Mouse (Mus musculus) G1E (cell line): ENCODE measurements around the gene Zfp217. TPM values are rescaled to one million over a fixed set of nuclear protein-coding genes. Genes with fewer than 3 reads are reported as not detected.

Experiments
- ATAC-seq: 2 replicates; pipeline ENCODE4 v1.8.0; 2016; ENCODE audit warnings: mild to moderate bottlenecking; ENCODE audit not compliant: insufficient number of reproducible peaks, poor library complexity, low FRiP score, severe bottlenecking; ENCODE audit errors: extremely low read depth
- DNase-seq: peaks from one replicate; pipeline ENCODE4 v3.0.0; 2012; ENCODE audit warnings: low spot score
- H3K27me3 ChIP-seq: 2 replicates; pipeline ENCODE4 v1.6.1; 2012; ENCODE audit warnings: mild to moderate bottlenecking, low read length, inconsistent platforms; ENCODE audit not compliant: insufficient read depth
- H3K36me3 ChIP-seq: replicated peaks from 2 replicates; pipeline ENCODE3; 2012; ENCODE audit warnings: mild to moderate bottlenecking, inconsistent platforms
- H3K4me1 ChIP-seq: 2 replicates; pipeline ENCODE4 v1.6.1; 2012; ENCODE audit warnings: low read depth, low read length, inconsistent platforms, mixed read lengths; ENCODE audit not compliant: insufficient read depth
- H3K4me3 ChIP-seq: 2 replicates; pipeline ENCODE4 v1.5.1; 2012; ENCODE audit warnings: low read depth, mild to moderate bottlenecking, inconsistent platforms, low read length, moderate library complexity, mixed read lengths
- H3K9me3 ChIP-seq: replicated peaks from 2 replicates; pipeline ENCODE4 v1.6.1; 2012; ENCODE audit warnings: inconsistent platforms
- CTCF ChIP-seq: IDR thresholded peaks from 2 replicates; pipeline ENCODE4 v1.5.1; 2012; ENCODE audit warnings: low read depth, low read length, inconsistent platforms, mixed read lengths
- GATA1 ChIP-seq: IDR thresholded peaks from 2 replicates; pipeline ENCODE4 v1.6.1; 2012; ENCODE audit warnings: borderline replicate concordance, low read length, inconsistent platforms, mixed read lengths
- GATA2 ChIP-seq: IDR thresholded peaks from 2 replicates; pipeline ENCODE4 v1.6.1; 2012; ENCODE audit warnings: low read depth, low read length, inconsistent platforms, borderline replicate concordance
- POLR2AphosphoS5 ChIP-seq: IDR thresholded peaks from 2 replicates; pipeline ENCODE4 v1.6.1; 2012; ENCODE audit warnings: low read depth, low read length, inconsistent platforms; ENCODE audit not compliant: insufficient replicate concordance
- TAL1 ChIP-seq: conservative IDR thresholded peaks from 2 replicates; pipeline ENCODE4 v1.6.1; 2012; ENCODE audit warnings: low read depth, low read length, inconsistent platforms, mixed read lengths
- polyA plus RNA-seq: library from polyadenylated mRNA; stranded (reverse); fragments of >175 nt; gene quantifications from 2 replicates; pipeline ENCODE4 v1.2.3, GENCODE M21; 2012
- total RNA-seq, 2 experiments: library from RNA; stranded (forward) in 1 of 2; stranded (reverse) in 1 of 2; fragments of 200-1000 nt in 1 of 2; fragments of >200 nt in 1 of 2; fragmentation: Nextera tagmentation in 1 of 2; gene quantifications; 2 replicates each; pipeline ENCODE4 v1.2.3; 2014 to 2017

The Zfp217 gene
- total and polyA plus RNA-seq, 3 experiments, result 22.0 to 46.2 (median 46.0) TPM

- H3K4me1 ChIP-seq, result peaks cover 27% of the 10 kb centered on the region
- no peak overlapping the region for H3K4me3 ChIP-seq
- no peaks in the 10 kb centered on the region for H3K36me3 ChIP-seq
- no peak for DNase-seq
- no peak for ATAC-seq
- H3K9me3 ChIP-seq, result no peaks in the 10 kb centered on the region
- H3K27me3 ChIP-seq, result no peaks in the 10 kb centered on the region
- no peak for TF ChIP-seq GATA2
- no peak for TF ChIP-seq TAL1
- no peak for TF ChIP-seq CTCF
- no peak for TF ChIP-seq GATA1
- TF ChIP-seq POLR2AphosphoS5, result no peak
Measured at GRCm38 (mm10) chr2:170163671-170164462, 16.0 kb upstream of the Zfp217 start.

GRCm38 (mm10) chr2:170159795-170160568 is 12.1 kb upstream of the Zfp217 start:
- Histone ChIP-seq H3K4me1 (peaks cover 44% of the 10 kb centered on the region), H3K27me3 (no peaks in the 10 kb centered on the region), H3K9me3 (no peaks in the 10 kb centered on the region), H3K4me3 (no peak overlapping the region), H3K36me3 (no peaks in the 10 kb centered on the region)
- DNase-seq (no peak), ATAC-seq (no peak)
- TF ChIP-seq TAL1 (no peak), GATA1 (no peak), POLR2AphosphoS5 (no peak)

- no peak for ATAC-seq
- H3K4me3 ChIP-seq, result no peak overlapping the region; the same call in 1 of the 2 replicates
- no peak for DNase-seq
Measured at GRCm38 (mm10) chr2:170158987-170159386, 11.1 kb upstream of the Zfp217 start.

GRCm38 (mm10) chr2:170158251-170158650 is 10.3 kb upstream of the Zfp217 start:
- no peaks in the 10 kb centered on the region for H3K36me3 ChIP-seq
- ATAC-seq (peak; percentile 55), DNase-seq (peak; percentile 44)
- no peaks in the 10 kb centered on the region for H3K9me3 ChIP-seq
- no peaks in the 10 kb centered on the region for H3K27me3 ChIP-seq
- TF ChIP-seq CTCF, result no peak
- peak overlapping the region; percentile 44; the same call in 1 of the 2 replicates for H3K4me3 ChIP-seq
- peaks cover 47% of the 10 kb centered on the region for H3K4me1 ChIP-seq

More at GRCm38 (mm10) chr2:170158987-170159386, 11.1 kb upstream of the Zfp217 start:
- H3K27me3 ChIP-seq, result no peaks in the 10 kb centered on the region
- peaks cover 45% of the 10 kb centered on the region for H3K4me1 ChIP-seq
- TF ChIP-seq CTCF, result no peak
- no peak for TF ChIP-seq GATA2
- no peak for TF ChIP-seq GATA1
- H3K36me3 ChIP-seq, result no peaks in the 10 kb centered on the region
- no peaks in the 10 kb centered on the region for H3K9me3 ChIP-seq

GRCm38 (mm10) chr2:170157280-170158200 is 9.6 kb upstream of the Zfp217 start:
- Histone ChIP-seq H3K27me3 (no peaks in the 10 kb centered on the region), H3K9me3 (no peaks in the 10 kb centered on the region), H3K36me3 (no peaks in the 10 kb centered on the region), H3K4me3 (peak overlapping the region; percentile 50; the same call in 1 of the 2 replicates), H3K4me1 (peaks cover 51% of the 10 kb centered on the region)
- DNase-seq (no peak), ATAC-seq (no peak)
- TF ChIP-seq TAL1 (no peak), GATA2 (no peak), POLR2AphosphoS5 (no peak), GATA1 (no peak), CTCF (no peak)

GRCm38 (mm10) chr2:170155089-170155740 is 7.3 kb upstream of the Zfp217 start:
- Histone ChIP-seq H3K9me3 (no peaks in the 10 kb centered on the region), H3K4me3 (peak overlapping the region; percentile 66), H3K36me3 (no peaks in the 10 kb centered on the region), H3K4me1 (peaks cover 68% of the 10 kb centered on the region), H3K27me3 (no peaks in the 10 kb centered on the region)
- ATAC-seq (peak; percentile 22), DNase-seq (no peak)
- no peak for TF ChIP-seq CTCF
- no peak for TF ChIP-seq GATA2
- no peak for TF ChIP-seq POLR2AphosphoS5
- TF ChIP-seq GATA1, result no peak
- no peak for TF ChIP-seq TAL1
